Mouse (Mus musculus): Measurements from ENCODE around the gene Birc5.

DNA sequence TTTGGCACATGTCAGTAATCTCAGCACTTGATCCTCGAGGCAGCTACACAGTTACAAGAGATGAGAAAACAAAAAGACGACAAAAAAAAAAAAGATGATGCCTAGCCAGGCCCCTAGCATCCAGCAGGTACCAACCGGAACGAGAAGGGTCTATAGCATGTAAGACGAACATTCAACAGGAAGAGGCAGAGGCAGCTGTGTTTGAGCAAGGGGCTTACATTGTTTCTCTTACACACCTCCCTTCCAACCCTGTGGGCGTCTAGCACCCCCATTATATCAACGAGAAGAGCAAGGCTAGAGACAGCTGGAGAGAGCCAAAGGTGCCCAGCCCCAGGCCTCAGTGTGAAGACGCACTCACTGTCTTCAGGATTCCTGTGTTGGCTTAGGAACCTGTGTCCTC lies 22.1 kb upstream of the Birc5 start:
- TF ChIP-seq GATA1 (IDR thresholded peaks at IDR 0.05; ENCODE audit: borderline replicate concordance, low read length) (no peak), FLI1 (IDR thresholded peaks at IDR 0.05; ENCODE audit: low read length) (no peak)

Measured in megakaryocyte, embryonic 14.5 days (primary cell).